8 mouse cellular contexts compared by ENCODE assay signal in genomic region chr17:66519554-66520553, GRCm38 (mm10). TPM values are rescaled to one million over a fixed set of nuclear protein-coding genes. Genes with fewer than 3 reads are reported as not detected.
DNase-seq lines count a peak whose midpoint lies in the region; ATAC-seq lines count a peak whose summit lies in the region.

Gene Rab12 (minus strand): TSS chr17:66519729.

- no peaks in the 10 kb centered on the region for H3K27me3 ChIP-seq in intestine, embryonic 15.5 days (replicated peaks)
- no peaks in the 10 kb centered on the region for H3K27me3 ChIP-seq in midbrain, embryonic 10.5 days (ENCODE audit: low read depth, poor library complexity, severe bottlenecking)

- peak; percentile 98 for ATAC-seq in intestine, embryonic 15.5 days

- DNase-seq in adrenal gland, adult 18-20 months (ENCODE audit: low spot score in 2 of 2), result peak; percentile 86 to 91
- peak; percentile 92 for DNase-seq in embryo, embryonic 11 days
- DNase-seq in gastrocnemius, postnatal 36 days, result peak; percentile 84 to 87
- peak; percentile 83 to 89 for DNase-seq in left cerebral cortex, postnatal 25 days (ENCODE audit: low spot score in 2 of 2)
- DNase-seq in midbrain, embryonic 10.5 days (ENCODE audit: low spot score), result peak; percentile 87
- peak; percentile 94 for DNase-seq in right cerebral cortex, postnatal 4 days
- no peak for DNase-seq in adipocyte (ENCODE audit: low spot score)

- no peaks in the 10 kb centered on the region for H3K36me3 ChIP-seq in intestine, embryonic 15.5 days
- H3K36me3 ChIP-seq in midbrain, embryonic 10.5 days, result peaks cover 8% of the 10 kb centered on the region; the same call in 1 of the 2 replicates

- peak within 1 kb of the TSS; percentile 62; the same call in 1 of the 2 replicates for H3K27ac ChIP-seq in intestine, embryonic 15.5 days
- H3K27ac ChIP-seq in midbrain, embryonic 10.5 days (replicated peaks), result peak within 1 kb of the TSS; percentile 92

- H3K4me1 ChIP-seq in intestine, embryonic 15.5 days (replicated peaks), result peaks cover 20% of the 10 kb centered on the region
- peaks cover 20% of the 10 kb centered on the region for H3K4me1 ChIP-seq in midbrain, embryonic 10.5 days

- peak within 1 kb of the TSS; percentile 97 for H3K9ac ChIP-seq in intestine, embryonic 15.5 days

- WGBS in intestine, embryonic 15.5 days, result 6% methylated on average over 71 of the region's 71 CpGs
- 10% methylated on average over 67 of the region's 71 CpGs for WGBS in midbrain, embryonic 10.5 days

- intact Hi-C loops in gastrocnemius, postnatal 36 days (cut with DNase I), result no loop called here
- intact Hi-C loops in left cerebral cortex, postnatal 25 days (cut with DNase I), result no loop called here

- no peaks in the 10 kb centered on the region for H3K9me3 ChIP-seq in intestine, embryonic 15.5 days
- H3K9me3 ChIP-seq in midbrain, embryonic 10.5 days (replicated peaks), result no peaks in the 10 kb centered on the region

- peak within 1 kb of the TSS; percentile 84 for H3K4me2 ChIP-seq in intestine, embryonic 15.5 days (replicated peaks)

- peak within 1 kb of the TSS; percentile 100 for H3K4me3 ChIP-seq in intestine, embryonic 15.5 days (replicated peaks)
- H3K4me3 ChIP-seq in midbrain, embryonic 10.5 days, result peak within 1 kb of the TSS; percentile 99

RNA-seq across cellular contexts. Expression of gene Rab12, which starts in this region (rescaled TPM):
- 10 to 100 TPM; 74.9 to 83.1 TPM for total RNA-seq in adrenal gland, adult 18-20 months (2021)
- total RNA-seq in gastrocnemius, postnatal 36 days (2021), result 100 to 1,000 TPM; 149 to 179 TPM
- 31.4 and 32.5 TPM in 2 replicates for polyA plus RNA-seq in intestine, embryonic 15.5 days (2015; fragmentation: Nextera tagmentation; extraction: Ambion mirVana)
- 100 to 1,000 TPM; 118 to 120 TPM for total RNA-seq in left cerebral cortex, postnatal 25 days (2021)
- 24.6 and 31.4 TPM in 2 replicates for polyA plus RNA-seq in midbrain, embryonic 10.5 days (2016; fragmentation: Nextera tagmentation; extraction: Ambion mirVana)
